Mouse (Mus musculus): ENCODE measurements around the gene Olfr1287. TPM values are rescaled to one million over a fixed set of nuclear protein-coding genes. Genes with fewer than 3 reads are reported as not detected.

Olfr1287 gene
- polyA plus RNA-seq (2012) = not detected in 2 replicates

- H3K4me1 ChIP-seq (ENCODE audit: control insufficient read depth) = no peaks in the 10 kb centered on the region
- TF ChIP-seq GATA1 (IDR thresholded peaks at IDR 0.05; ENCODE audit: low read length) (no peak), TAL1 (IDR thresholded peaks at IDR 0.05; ENCODE audit: low read length) (no peak)
- no peak within 1 kb of the TSS for H3K4me3 ChIP-seq (replicated peaks)
These were observed at the start of gene Olfr1287 for GRCm38 (mm10) chr2:111448842-111449241. TSS of gene Olfr1287 (plus strand) at chr2:111449142.

GRCm38 (mm10) chr2:111422931-111423330 is 26.0 kb upstream of the Olfr1287 start, which contains the start of gene Olfr1286:
TSS of gene Olfr1286 (minus strand) at chr2:111423115.
- H3K27me3 ChIP-seq (ENCODE audit: control insufficient read depth) = no peaks in the 10 kb centered on the region
- H3K9me3 ChIP-seq (ENCODE audit: control insufficient read depth, low read length) = no peaks in the 10 kb centered on the region; the same call in 1 of the 2 replicates
- no peak within 1 kb of the TSS for H3K4me3 ChIP-seq (replicated peaks)
- no peak for TF ChIP-seq GATA1 (IDR thresholded peaks at IDR 0.05; ENCODE audit: low read length)
- TF ChIP-seq TAL1 (IDR thresholded peaks at IDR 0.05; ENCODE audit: low read length) = no peak
- H3K4me1 ChIP-seq (ENCODE audit: control insufficient read depth) = no peaks in the 10 kb centered on the region
- no peaks in the 10 kb centered on the region for H3K36me3 ChIP-seq (ENCODE audit: control insufficient read depth)

More at GRCm38 (mm10) chr2:111448842-111449241, at the start of gene Olfr1287:
- no peaks in the 10 kb centered on the region for H3K27me3 ChIP-seq (ENCODE audit: control insufficient read depth)
- no peaks in the 10 kb centered on the region for H3K36me3 ChIP-seq (ENCODE audit: control insufficient read depth)
- H3K9me3 ChIP-seq (ENCODE audit: control insufficient read depth, low read length) = no peaks in the 10 kb centered on the region

- Histone ChIP-seq H3K4me3 (replicated peaks) (no peak within 1 kb of the TSS), H3K4me1 (ENCODE audit: control insufficient read depth) (no peaks in the 10 kb centered on the region), H3K9me3 (ENCODE audit: control insufficient read depth, low read length) (no peaks in the 10 kb centered on the region), H3K36me3 (ENCODE audit: control insufficient read depth) (no peaks in the 10 kb centered on the region), H3K27me3 (ENCODE audit: control insufficient read depth) (no peaks in the 10 kb centered on the region)
- no peak for TF ChIP-seq GATA1 (IDR thresholded peaks at IDR 0.05; ENCODE audit: low read length)
- no peak for TF ChIP-seq TAL1 (IDR thresholded peaks at IDR 0.05; ENCODE audit: low read length)
These were observed 24.9 kb downstream of the Olfr1287 start, which contains the start of gene Olfr1288 for GRCm38 (mm10) chr2:111473801-111474200. TSS of gene Olfr1288 (plus strand) at chr2:111474101.

- Histone ChIP-seq H3K9me3 (ENCODE audit: control insufficient read depth, low read length) (peaks cover 3% of the 10 kb centered on the region; the same call in 1 of the 2 replicates), H3K36me3 (ENCODE audit: control insufficient read depth) (no peaks in the 10 kb centered on the region), H3K27me3 (ENCODE audit: control insufficient read depth) (no peaks in the 10 kb centered on the region), H3K4me1 (ENCODE audit: control insufficient read depth) (no peaks in the 10 kb centered on the region), H3K4me3 (replicated peaks) (no peak within 1 kb of the TSS)
- no peak for TF ChIP-seq TAL1 (IDR thresholded peaks at IDR 0.05; ENCODE audit: low read length)
- TF ChIP-seq GATA1 (IDR thresholded peaks at IDR 0.05; ENCODE audit: low read length) = no peak
These were observed 31.6 kb downstream of the Olfr1287 start, which contains the start of gene Olfr1289 for GRCm38 (mm10) chr2:111480519-111480918. TSS of gene Olfr1289 (plus strand) at chr2:111480819.

GRCm38 (mm10) chr2:111493729-111494128 is 44.8 kb downstream of the Olfr1287 start, which contains the start of gene Olfr1290:
TSS of gene Olfr1290 (minus strand) at chr2:111493829.
- H3K9me3 ChIP-seq (ENCODE audit: control insufficient read depth, low read length) = peaks cover 3% of the 10 kb centered on the region; the same call in 1 of the 2 replicates
- H3K4me3 ChIP-seq (replicated peaks) = no peak within 1 kb of the TSS
- no peaks in the 10 kb centered on the region for H3K4me1 ChIP-seq (ENCODE audit: control insufficient read depth)
- no peak for TF ChIP-seq TAL1 (IDR thresholded peaks at IDR 0.05; ENCODE audit: low read length)
- no peak for TF ChIP-seq GATA1 (IDR thresholded peaks at IDR 0.05; ENCODE audit: low read length)
- no peaks in the 10 kb centered on the region for H3K36me3 ChIP-seq (ENCODE audit: control insufficient read depth)
- no peaks in the 10 kb centered on the region for H3K27me3 ChIP-seq (ENCODE audit: control insufficient read depth)

GRCm38 (mm10) chr2:111496880-111497279 is 47.9 kb downstream of the Olfr1287 start, which contains the start of gene Olfr1291-ps1:
TSS of gene Olfr1291-ps1 (plus strand) at chr2:111497180.
- Histone ChIP-seq H3K27me3 (ENCODE audit: control insufficient read depth) (no peaks in the 10 kb centered on the region), H3K4me1 (ENCODE audit: control insufficient read depth) (no peaks in the 10 kb centered on the region)
- TF ChIP-seq TAL1 (IDR thresholded peaks at IDR 0.05; ENCODE audit: low read length) = no peak
- no peak for TF ChIP-seq GATA1 (IDR thresholded peaks at IDR 0.05; ENCODE audit: low read length)

More at GRCm38 (mm10) chr2:111496880-111497279, 47.9 kb downstream of the Olfr1287 start, which contains the start of gene Olfr1291-ps1:
- H3K4me3 ChIP-seq (replicated peaks) = no peak within 1 kb of the TSS
- no peaks in the 10 kb centered on the region for H3K36me3 ChIP-seq (ENCODE audit: control insufficient read depth)
- peaks cover 3% of the 10 kb centered on the region; the same call in 1 of the 2 replicates for H3K9me3 ChIP-seq (ENCODE audit: control insufficient read depth, low read length)

Other genes starting within 250 kb of the Olfr1287 start
- gene 4930430A15Rik, start 219.5 kb upstream of the Olfr1287 start, polyA plus RNA-seq (2012) = not detected in 2 replicates
- gene Olfr1275, start 213.9 kb upstream of the Olfr1287 start, polyA plus RNA-seq (2012) = not detected in 2 replicates
- not detected in 2 replicates for gene Olfr1276, start 194.6 kb upstream of the Olfr1287 start, polyA plus RNA-seq (2012)
- gene Olfr1277, start 175.0 kb upstream of the Olfr1287 start, polyA plus RNA-seq (2012) = not detected in 2 replicates
- gene Olfr1278, start 159.0 kb upstream of the Olfr1287 start, polyA plus RNA-seq (2012) = not detected in 2 replicates
- not detected in 2 replicates for gene Olfr1279, start 148.5 kb upstream of the Olfr1287 start, polyA plus RNA-seq (2012)
- gene Olfr1280, start 135.1 kb upstream of the Olfr1287 start, polyA plus RNA-seq (2012) = not detected in 2 replicates
- not detected in 2 replicates for gene Olfr1281, start 122.6 kb upstream of the Olfr1287 start, polyA plus RNA-seq (2012)
- gene Olfr1282, start 113.1 kb upstream of the Olfr1287 start, polyA plus RNA-seq (2012) = not detected in 2 replicates
- not detected in 2 replicates for gene Olfr1283, start 82.4 kb upstream of the Olfr1287 start, polyA plus RNA-seq (2012)
- gene Olfr1284, start 73.6 kb upstream of the Olfr1287 start, polyA plus RNA-seq (2012) = not detected in 2 replicates
- not detected in 2 replicates for gene Olfr1286, start 26.0 kb upstream of the Olfr1287 start, polyA plus RNA-seq (2012)
- not detected in 2 replicates for gene Olfr1288, start 25.0 kb downstream of the Olfr1287 start, polyA plus RNA-seq (2012)
- not detected in 2 replicates for gene Olfr1289, start 31.7 kb downstream of the Olfr1287 start, polyA plus RNA-seq (2012)
- not detected in 2 replicates for gene Olfr1290, start 44.7 kb downstream of the Olfr1287 start, polyA plus RNA-seq (2012)
- 0.01 TPM in 1 of 2 replicates, not detected in the other for gene Olfr1291-ps1, start 48.0 kb downstream of the Olfr1287 start, polyA plus RNA-seq (2012)
- not detected in 2 replicates for gene Olfr1293-ps, start 76.1 kb downstream of the Olfr1287 start, polyA plus RNA-seq (2012)
- gene Olfr1294, start 91.1 kb downstream of the Olfr1287 start, polyA plus RNA-seq (2012) = not detected in 2 replicates
- gene Olfr1295, start 120.5 kb downstream of the Olfr1287 start, polyA plus RNA-seq (2012) = not detected in 2 replicates
- gene Olfr1297, start 177.4 kb downstream of the Olfr1287 start, polyA plus RNA-seq (2012) = 0.01 TPM in 1 of 2 replicates, not detected in the other
- not detected in 2 replicates for gene Olfr1298, start 200.1 kb downstream of the Olfr1287 start, polyA plus RNA-seq (2012)
- gene Olfr1299, start 212.3 kb downstream of the Olfr1287 start, polyA plus RNA-seq (2012) = not detected in 2 replicates